Comparison of ENCODE assay signal across 9 mouse cellular contexts in genomic region chr12:8497314-8497706, GRCm38 (mm10). TPM values are rescaled to one million over a fixed set of nuclear protein-coding genes. Genes with fewer than 3 reads are reported as not detected.
DNase-seq lines count a peak whose midpoint lies in the region; ATAC-seq and TF ChIP-seq lines count a peak whose summit lies in the region.
"Had no signal": no experiment of that assay in that cellular context is flagged by ENCODE, and none has a peak within 500 bp of the region (broad histone marks: within the 10 kb centered on the region; RNA-seq: fewer than 3 reads in every experiment).

No protein-coding gene starts in this region.

- no peak for TF ChIP-seq POLR2A in olfactory bulb, adult 2 months (IDR thresholded peaks at IDR 0.05; ENCODE audit: insufficient read depth, low read depth, low read length)

- no peaks in the 10 kb centered on the region for H3K27me3 ChIP-seq in lung, embryonic 16.5 days (ENCODE audit: control insufficient read depth, insufficient read depth, low read depth, low read length)
- H3K27me3 ChIP-seq in forebrain, embryonic 14.5 days (replicated peaks; ENCODE audit: control insufficient read depth, insufficient read depth, low read length): no peaks in the 10 kb centered on the region
- H3K27me3 ChIP-seq in limb, embryonic 13.5 days: no peaks in the 10 kb centered on the region

- H3K9ac ChIP-seq in lung, embryonic 16.5 days (ENCODE audit: low read length): peak overlapping the region; percentile 97
- H3K9ac ChIP-seq in forebrain, embryonic 14.5 days (ENCODE audit: low read length): peak overlapping the region; percentile 99
- H3K9ac ChIP-seq in limb, embryonic 13.5 days: peak overlapping the region; percentile 19; the same call in 1 of the 2 replicates

- no peak for DNase-seq in lung, postnatal 25 days (ENCODE audit: low spot score)
- DNase-seq in forebrain, embryonic 14.5 days (ENCODE audit: low spot score): no peak
- DNase-seq in cerebellum, adult 11 months: no peak
- DNase-seq in adrenal gland, postnatal 14 days: no peak
- DNase-seq: embryo, embryonic 11 days had no signal

- no peaks in the 10 kb centered on the region for H3K36me3 ChIP-seq in lung, embryonic 16.5 days (ENCODE audit: control insufficient read depth, insufficient read depth, low read length)
- H3K36me3 ChIP-seq in forebrain, embryonic 14.5 days (ENCODE audit: control insufficient read depth, insufficient read depth, low read length): no peaks in the 10 kb centered on the region
- no peaks in the 10 kb centered on the region for H3K36me3 ChIP-seq in limb, embryonic 13.5 days

- TF ChIP-seq CTCF in olfactory bulb, adult 2 months (IDR thresholded peaks at IDR 0.05; ENCODE audit: insufficient read depth, low read depth, low read length): no peak

- WGBS in lung, embryonic 16.5 days: 5% methylated on average over 2 of the region's 2 CpGs
- WGBS in forebrain, embryonic 14.5 days: 8% methylated on average over 2 of the region's 2 CpGs
- WGBS in limb, embryonic 13.5 days: 16% methylated on average over 2 of the region's 2 CpGs
- WGBS in olfactory bulb, adult 2 months: 6% methylated on average over 2 of the region's 2 CpGs

- H3K4me3 ChIP-seq in lung, embryonic 16.5 days (ENCODE audit: low read length): peak overlapping the region; percentile 75
- peak overlapping the region; percentile 84 for H3K4me3 ChIP-seq in forebrain, embryonic 14.5 days (ENCODE audit: low read depth, low read length)
- peak overlapping the region; percentile 85 for H3K4me3 ChIP-seq in limb, embryonic 13.5 days
- peak overlapping the region; percentile 29; the same call in 1 of the 2 replicates for H3K4me3 ChIP-seq in olfactory bulb, adult 2 months (ENCODE audit: insufficient read depth, low read depth, low read length)

- H3K4me2 ChIP-seq in lung, embryonic 16.5 days (ENCODE audit: low read depth, low read length): peak overlapping the region; percentile 78
- H3K4me2 ChIP-seq in forebrain, embryonic 14.5 days (ENCODE audit: low read length): peak overlapping the region; percentile 89
- peak overlapping the region; percentile 96 for H3K4me2 ChIP-seq in limb, embryonic 13.5 days (replicated peaks)

- ATAC-seq in lung, embryonic 16.5 days (ENCODE audit: low read depth): no peak
- no peak for ATAC-seq in forebrain, embryonic 14.5 days
- no peak for ATAC-seq in limb, embryonic 13.5 days (ENCODE audit: low FRiP score, low read depth)
- no peak for ATAC-seq in monocyte, adult 5-6 weeks (replicated peaks; ENCODE audit: insufficient number of reproducible peaks, low FRiP score, low TSS enrichment, poor library complexity, severe bottlenecking)

- peak overlapping the region; percentile 96 for H3K27ac ChIP-seq in lung, embryonic 16.5 days (ENCODE audit: low read length)
- no peak overlapping the region for H3K27ac ChIP-seq in forebrain, embryonic 14.5 days (ENCODE audit: low read depth, low read length)
- H3K27ac ChIP-seq in limb, embryonic 13.5 days: no peak overlapping the region
- no peak overlapping the region for H3K27ac ChIP-seq in olfactory bulb, adult 2 months (ENCODE audit: insufficient read depth, low read depth, low read length)

- H3K9me3 ChIP-seq in lung, embryonic 16.5 days (ENCODE audit: control insufficient read depth, low read length): no peaks in the 10 kb centered on the region
- H3K9me3 ChIP-seq in forebrain, embryonic 14.5 days (replicated peaks; ENCODE audit: control insufficient read depth, low read length): no peaks in the 10 kb centered on the region
- H3K9me3 ChIP-seq in limb, embryonic 13.5 days: no peaks in the 10 kb centered on the region

- peaks cover 30% of the 10 kb centered on the region for H3K4me1 ChIP-seq in lung, embryonic 16.5 days (replicated peaks; ENCODE audit: control insufficient read depth, insufficient read depth, low read length)
- peaks cover 33% of the 10 kb centered on the region for H3K4me1 ChIP-seq in forebrain, embryonic 14.5 days (ENCODE audit: control insufficient read depth, insufficient read depth, low read length)
- peaks cover 38% of the 10 kb centered on the region for H3K4me1 ChIP-seq in limb, embryonic 13.5 days
- H3K4me1 ChIP-seq in olfactory bulb, adult 2 months (ENCODE audit: control insufficient read depth, insufficient read depth, low read length): peaks cover 14% of the 10 kb centered on the region

RNA-seq across cellular contexts. Expression of gene Rhob, which starts 2.5 kb away (rescaled TPM):
- 47.8 and 49.2 TPM in 2 replicates for polyA plus RNA-seq in lung, embryonic 16.5 days (2015; fragmentation: Nextera tagmentation; extraction: Ambion mirVana)
- 74.4 and 94.6 TPM in 2 replicates for polyA plus RNA-seq in forebrain, embryonic 14.5 days (2014; fragmentation: Nextera tagmentation; extraction: Ambion mirVana)
- polyA plus RNA-seq in limb, embryonic 13.5 days (2015; fragmentation: Nextera tagmentation; extraction: Ambion mirVana): 37.8 and 40.8 TPM in 2 replicates
- 196 TPM in 1 of 2 replicates, not detected in the other for polyA plus RNA-seq in olfactory bulb, adult 2 months (2012; ENCODE audit: insufficient read depth, insufficient read length, low replicate concordance, missing spikeins)
- total RNA-seq in monocyte, adult 5-6 weeks (2017): 45.8 to 134 TPM (median 53.2 TPM) in 3 replicates
- 201 and 234 TPM in 2 replicates for total RNA-seq in adrenal gland, postnatal 14 days (2021)

Comparison
In these comparisons a context has a peak if more than half of its experiments do, and no peak if none do; other contexts are left out.
1. H3K4me3 ChIP-seq: peak in every context shown above with its lines; median percentile 85 in limb, embryonic 13.5 days; 84 in forebrain, embryonic 14.5 days; 75 in lung, embryonic 16.5 days; 29 in olfactory bulb, adult 2 months.
2. H3K9ac ChIP-seq: peak in every context shown above with its lines; median percentile 99 in forebrain, embryonic 14.5 days; 97 in lung, embryonic 16.5 days; 19 in limb, embryonic 13.5 days.